Mouse (Mus musculus) hindbrain, embryonic 15.5 days (tissue): ENCODE data around the gene Snrnp27. TPM values are rescaled to one million over a fixed set of nuclear protein-coding genes. Genes with fewer than 3 reads are reported as not detected.
A peak's percentile ranks its signal among the peaks of the same experiment; 100 is the strongest.

Experiments used
- ATAC-seq: fragments of 200-750 bp; cut with Nextera tagmentation; 2 replicates; pipeline ENCODE4 v1.8.0; 2017; ENCODE audit warnings: low read depth, moderate number of reproducible peaks, moderate TSS enrichment; ENCODE audit not compliant: low FRiP score
- H3K27ac ChIP-seq: fragments of 300-500 bp; sonication (generic); replicated peaks from 2 replicates; pipeline ENCODE4 v1.5.1; 2015; ENCODE audit warnings: mild to moderate bottlenecking, inconsistent platforms
- H3K27me3 ChIP-seq: fragments of 300-500 bp; sonication (generic); 2 replicates; pipeline ENCODE4 v1.6.1; 2015; ENCODE audit warnings: control low read depth, inconsistent platforms
- H3K36me3 ChIP-seq: fragments of 300-500 bp; sonication (generic); 2 replicates; pipeline ENCODE4 v1.6.1; 2015; ENCODE audit warnings: control low read depth, inconsistent platforms
- H3K4me1 ChIP-seq: fragments of 300-500 bp; sonication (generic); replicated peaks from 2 replicates; pipeline ENCODE4 v1.6.1; 2015; ENCODE audit warnings: control low read depth, inconsistent platforms
- H3K4me2 ChIP-seq: fragments of 300-500 bp; sonication (generic); 2 replicates; pipeline ENCODE4 v1.6.1; 2015; ENCODE audit warnings: moderate library complexity, mild to moderate bottlenecking, inconsistent platforms
- H3K4me3 ChIP-seq: fragments of 300-500 bp; sonication (generic); 2 replicates; pipeline ENCODE4 v1.5.1; 2015; ENCODE audit warnings: mild to moderate bottlenecking, inconsistent platforms
- H3K9ac ChIP-seq: fragments of 300-500 bp; sonication (generic); 2 replicates; pipeline ENCODE4 v1.6.1; 2015; ENCODE audit warnings: inconsistent platforms
- H3K9me3 ChIP-seq: fragments of 300-500 bp; sonication (generic); 2 replicates; pipeline ENCODE4 v1.6.1; 2016; ENCODE audit warnings: control low read depth, inconsistent platforms
- WGBS: fragments of 180-500 bp; shearing (Covaris S2); methylation state at CpG from one replicate; pipeline ENCODE4 v1.1.7; 2015; 5-methylcytosine and 5-hydroxymethylcytosine counted together
- polyA plus RNA-seq: library from polyadenylated mRNA; unstranded; fragments of >200 nt; fragmentation: Nextera tagmentation; extraction: Ambion mirVana; gene quantifications from 2 replicates; pipeline ENCODE4 v1.2.1, GENCODE M21; 2015

The Snrnp27 gene
- 84.6 and 94.0 TPM in 2 replicates for polyA plus RNA-seq

DNA sequence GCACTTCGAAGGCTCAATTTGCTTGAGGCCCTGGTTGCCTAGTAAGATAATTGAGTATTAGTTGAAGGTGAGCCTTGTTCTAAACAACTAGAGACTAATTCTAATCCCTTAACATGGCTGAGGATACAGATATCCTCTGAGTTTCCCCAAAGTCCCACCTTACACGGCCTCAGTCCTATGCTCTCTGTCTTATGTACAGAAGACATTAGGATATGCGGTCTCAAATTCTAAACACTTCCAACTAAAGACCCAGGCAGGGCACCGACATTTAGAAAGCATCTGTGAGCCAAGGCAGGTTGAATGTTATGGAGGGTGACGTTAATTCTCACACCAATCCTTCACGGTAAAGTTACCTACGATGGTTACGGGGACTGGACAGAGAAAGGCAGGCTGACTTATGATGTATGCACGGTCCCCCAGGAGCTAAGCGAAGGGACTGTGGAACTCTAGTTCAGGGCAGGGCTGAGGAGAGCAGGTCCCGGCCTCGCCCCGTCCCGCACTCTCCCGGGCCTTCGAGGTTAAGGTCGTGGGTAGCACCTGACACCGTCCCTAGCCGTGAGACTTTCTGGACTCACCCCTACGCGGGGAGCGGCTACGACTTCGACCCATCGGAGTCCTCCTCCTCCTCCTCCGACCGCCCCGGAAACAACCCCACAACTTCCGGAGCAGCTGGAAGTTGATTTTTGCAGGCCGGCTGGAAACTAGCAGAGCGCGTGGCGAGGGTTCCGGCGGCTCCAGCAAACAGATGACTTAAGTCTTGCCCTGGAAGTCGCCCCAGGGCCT lies at the start of gene Snrnp27:
TSS of gene Snrnp27 (minus strand) at position 651 of the 783 bp plus-strand sequence.
- Histone ChIP-seq H3K4me1 (peaks cover 13% of the 10 kb centered on the region), H3K9me3 (no peaks in the 10 kb centered on the region), H3K4me2 (peak within 1 kb of the TSS; percentile 77), H3K9ac (peak within 1 kb of the TSS; percentile 96), H3K27me3 (no peaks in the 10 kb centered on the region), H3K36me3 (peaks cover 42% of the 10 kb centered on the region), H3K27ac (peak within 1 kb of the TSS; percentile 52), H3K4me3 (peak within 1 kb of the TSS; percentile 90)
- WGBS = 2% methylated on average over 36 of the region's 36 CpGs
- ATAC-seq = peak; percentile 95

DNA sequence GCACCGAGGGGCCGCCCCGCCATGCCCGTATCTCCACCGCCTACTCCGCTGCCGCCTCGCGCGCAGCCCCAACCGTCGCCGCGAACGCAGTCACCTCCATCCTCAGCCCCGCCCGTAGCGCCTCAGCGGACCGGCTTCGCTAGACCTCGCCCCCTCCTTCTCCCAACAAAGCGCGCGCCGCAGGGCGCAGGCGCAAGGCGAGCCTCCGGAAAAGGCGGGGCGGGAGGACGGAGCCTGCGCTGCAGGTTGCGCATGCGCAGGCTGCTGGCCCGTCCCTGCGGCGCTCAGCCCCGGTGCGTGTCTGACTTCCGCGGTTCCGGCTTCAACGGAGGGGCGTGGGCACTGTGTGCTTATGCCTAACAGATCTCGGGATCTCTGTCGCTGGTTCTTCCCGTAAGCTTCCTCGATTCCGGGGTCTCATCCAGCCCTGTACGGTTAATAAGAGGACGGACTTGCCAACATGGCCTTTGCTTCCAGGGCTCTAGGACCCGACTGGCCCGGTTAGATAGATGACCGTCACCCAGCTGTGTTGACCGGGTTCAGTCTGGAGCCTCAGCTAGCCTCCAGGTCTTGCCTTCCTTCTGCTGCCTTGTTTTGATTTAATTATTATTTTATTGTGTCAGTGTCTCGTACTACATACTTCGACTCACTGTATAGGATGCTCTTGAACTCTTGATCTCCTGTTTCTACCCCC lies 49.0 kb upstream of the Snrnp27 start, which contains the start of gene Gmcl1:
TSS of gene Gmcl1 (minus strand) at position 201 of the 694 bp plus-strand sequence.
- Histone ChIP-seq H3K9ac (peak within 1 kb of the TSS; percentile 81), H3K36me3 (no peaks in the 10 kb centered on the region), H3K27me3 (no peaks in the 10 kb centered on the region), H3K27ac (peak within 1 kb of the TSS; percentile 94), H3K4me3 (peak within 1 kb of the TSS; percentile 88), H3K4me1 (peaks cover 33% of the 10 kb centered on the region), H3K4me2 (peak within 1 kb of the TSS; percentile 78), H3K9me3 (no peaks in the 10 kb centered on the region)
- peak; percentile 95 for ATAC-seq
- under 1% methylated on average over 54 of the region's 59 CpGs for WGBS

DNA sequence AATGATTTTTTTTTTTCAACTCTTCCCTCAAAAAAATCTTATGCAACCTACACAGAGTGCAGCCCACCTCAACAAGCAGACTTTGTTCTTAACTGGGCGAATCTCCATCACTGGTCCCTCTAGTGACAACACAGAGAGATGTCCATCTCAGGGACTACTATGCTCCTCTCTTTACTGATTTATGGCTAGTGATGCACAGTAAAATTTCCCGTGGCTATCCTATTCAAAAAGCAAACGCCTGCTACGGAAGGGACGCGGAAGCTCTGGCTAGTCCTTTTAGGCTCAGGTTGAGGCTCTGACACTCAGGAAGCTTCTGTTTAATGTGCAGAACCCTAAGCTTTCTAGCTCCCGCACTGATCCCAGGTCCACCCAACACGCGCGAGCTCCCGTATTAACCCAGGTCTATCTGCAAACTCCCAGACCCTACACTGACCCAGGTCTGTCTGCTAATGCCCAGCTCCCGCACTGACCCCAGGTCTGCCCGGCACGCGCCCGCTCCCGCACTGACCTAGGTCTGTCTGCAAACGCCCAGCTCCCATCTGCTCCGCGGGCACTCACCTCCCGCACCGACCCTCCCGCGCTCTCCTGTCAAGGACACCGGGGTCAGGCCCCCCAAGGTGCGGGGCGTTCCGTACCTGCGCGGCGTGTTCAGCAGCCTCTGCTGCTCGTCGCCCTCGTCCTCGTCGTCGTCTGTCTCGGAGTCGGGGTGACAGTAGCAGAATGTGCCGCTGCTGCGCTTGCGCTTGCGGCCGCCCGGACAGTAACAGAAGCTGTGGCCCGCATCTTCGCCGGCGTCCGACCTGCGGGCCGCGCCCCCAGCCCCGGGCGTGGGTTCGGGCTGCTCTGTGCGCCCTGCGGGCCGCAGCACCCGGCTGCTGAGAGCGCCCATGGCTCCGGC lies 48.2 kb upstream of the Snrnp27 start:
- Histone ChIP-seq H3K36me3 (no peaks in the 10 kb centered on the region), H3K27me3 (no peaks in the 10 kb centered on the region), H3K9ac (peak overlapping the region; percentile 81), H3K4me2 (peak overlapping the region; percentile 78), H3K9me3 (no peaks in the 10 kb centered on the region), H3K4me1 (peaks cover 33% of the 10 kb centered on the region), H3K27ac (peak overlapping the region; percentile 94), H3K4me3 (peak overlapping the region; percentile 88)
- ATAC-seq = peak; percentile 55
- WGBS = under 1% methylated on average over 57 of the region's 62 CpGs

DNA sequence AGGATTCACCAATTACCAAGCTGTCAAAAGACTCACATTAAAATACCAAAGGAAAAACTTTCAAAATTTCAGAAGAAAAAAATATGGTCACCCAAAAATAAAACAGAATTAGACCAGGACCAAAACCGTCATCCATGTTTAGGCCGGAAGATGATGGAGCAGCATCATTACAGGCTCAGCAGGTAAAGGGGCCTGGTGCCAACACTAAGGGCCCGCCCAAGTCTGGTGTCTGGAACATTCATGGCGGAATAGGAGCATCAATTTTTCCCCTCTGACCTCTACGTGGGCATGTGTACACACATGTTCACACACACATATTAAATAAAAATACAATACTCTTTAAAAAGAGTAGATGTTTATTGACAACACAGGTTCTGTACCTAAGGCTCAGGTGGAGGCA lies 44.4 kb upstream of the Snrnp27 start:
- no peak for ATAC-seq
- Histone ChIP-seq H3K36me3 (no peaks in the 10 kb centered on the region), H3K9ac (no peak overlapping the region), H3K4me2 (no peak overlapping the region), H3K4me1 (peaks cover 25% of the 10 kb centered on the region), H3K9me3 (no peaks in the 10 kb centered on the region), H3K27me3 (no peaks in the 10 kb centered on the region), H3K4me3 (no peak overlapping the region), H3K27ac (no peak overlapping the region)
- WGBS = 86% methylated on average over 5 of the region's 5 CpGs

DNA sequence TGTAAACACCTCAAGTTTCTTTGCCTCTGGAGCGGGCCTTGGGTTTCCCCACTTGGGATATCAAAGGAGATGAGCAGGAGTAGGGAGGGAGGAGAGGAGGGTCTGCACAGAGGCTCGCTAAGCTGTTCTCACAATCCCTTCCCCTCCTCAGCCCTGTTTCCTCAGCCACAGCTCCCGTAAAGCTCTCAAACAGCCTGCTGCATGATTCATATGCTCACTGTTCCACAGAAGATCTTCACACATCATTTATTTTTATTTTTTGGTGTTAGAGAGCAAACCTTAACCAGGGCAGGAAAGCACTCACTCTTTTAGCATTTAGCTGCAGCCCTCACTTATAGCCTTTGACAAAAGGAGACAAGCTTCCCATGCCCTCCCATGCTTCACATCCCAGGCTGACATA lies 37.7 kb upstream of the Snrnp27 start:
- no peaks in the 10 kb centered on the region for H3K27me3 ChIP-seq
- H3K4me3 ChIP-seq = no peak overlapping the region
- no peak overlapping the region for H3K4me2 ChIP-seq
- no peak overlapping the region for H3K27ac ChIP-seq
- no peak for ATAC-seq
- no peak overlapping the region for H3K9ac ChIP-seq
- 88% methylated on average over 3 of the region's 3 CpGs for WGBS
- H3K36me3 ChIP-seq = peaks cover 33% of the 10 kb centered on the region
- H3K9me3 ChIP-seq = no peaks in the 10 kb centered on the region
- H3K4me1 ChIP-seq = no peaks in the 10 kb centered on the region

DNA sequence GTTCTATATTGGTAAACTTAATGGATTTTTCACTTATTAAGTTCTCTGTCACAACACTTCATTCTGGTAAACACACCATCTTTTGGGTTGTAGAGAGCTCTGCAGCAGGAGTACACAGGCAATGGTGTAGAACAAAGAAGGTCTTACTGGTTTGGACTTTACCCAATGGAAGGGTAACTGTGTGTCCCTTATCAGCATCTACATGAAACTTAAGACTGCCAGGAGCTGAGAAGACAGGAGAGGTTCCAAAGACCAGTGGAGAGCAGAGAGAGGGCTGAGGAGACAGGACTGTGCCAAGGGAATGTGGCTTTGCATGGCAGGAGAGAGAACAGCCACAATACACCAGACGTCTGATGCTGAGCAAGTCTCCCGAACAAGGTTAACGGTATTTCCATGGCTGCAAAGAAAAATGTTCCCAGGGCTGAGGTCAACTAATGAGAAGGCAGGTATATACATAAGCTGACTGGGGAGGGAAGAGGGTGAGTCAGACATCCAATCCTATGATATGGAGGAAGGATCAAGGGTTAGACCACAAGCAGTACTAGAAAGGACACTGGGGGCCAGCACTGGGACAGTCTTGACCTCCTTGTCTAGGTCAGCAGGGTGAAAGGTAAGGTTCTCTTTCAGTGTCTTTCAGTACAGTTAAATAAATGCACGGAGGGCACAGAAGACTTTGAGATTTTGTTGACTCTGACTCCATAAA lies 23.9 kb upstream of the Snrnp27 start:
- Histone ChIP-seq H3K9me3 (no peaks in the 10 kb centered on the region), H3K36me3 (peaks cover 75% of the 10 kb centered on the region), H3K4me3 (no peak overlapping the region), H3K4me1 (no peaks in the 10 kb centered on the region), H3K27ac (no peak overlapping the region), H3K4me2 (no peak overlapping the region), H3K9ac (no peak overlapping the region), H3K27me3 (no peaks in the 10 kb centered on the region)
- ATAC-seq = no peak
- 87% methylated on average over 4 of the region's 4 CpGs for WGBS

DNA sequence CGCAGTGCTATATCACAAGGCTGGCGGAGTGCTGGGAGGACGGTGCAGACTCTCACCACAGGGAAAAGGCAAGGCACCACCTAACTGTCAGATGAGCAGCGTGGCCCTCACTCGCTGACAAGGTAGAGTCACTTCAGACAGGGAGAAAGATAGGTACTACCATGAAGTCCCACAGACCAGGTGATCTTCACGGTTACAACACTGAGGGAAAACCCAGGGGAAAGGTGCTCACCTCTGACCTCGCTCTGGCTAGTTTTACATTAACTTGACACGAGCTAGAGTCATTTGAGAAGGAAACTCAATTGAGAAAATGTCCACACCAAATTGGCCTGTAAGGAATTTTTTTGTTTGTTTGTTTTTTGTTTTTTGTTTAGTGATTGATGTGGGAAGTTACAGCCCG lies 18.3 kb upstream of the Snrnp27 start:
- Histone ChIP-seq H3K4me2 (no peak overlapping the region), H3K27ac (no peak overlapping the region), H3K9me3 (no peaks in the 10 kb centered on the region), H3K9ac (no peak overlapping the region), H3K27me3 (no peaks in the 10 kb centered on the region), H3K4me1 (no peaks in the 10 kb centered on the region), H3K36me3 (peaks cover 89% of the 10 kb centered on the region), H3K4me3 (no peak overlapping the region)
- ATAC-seq = no peak
- WGBS = 93% methylated on average over 9 of the region's 9 CpGs

DNA sequence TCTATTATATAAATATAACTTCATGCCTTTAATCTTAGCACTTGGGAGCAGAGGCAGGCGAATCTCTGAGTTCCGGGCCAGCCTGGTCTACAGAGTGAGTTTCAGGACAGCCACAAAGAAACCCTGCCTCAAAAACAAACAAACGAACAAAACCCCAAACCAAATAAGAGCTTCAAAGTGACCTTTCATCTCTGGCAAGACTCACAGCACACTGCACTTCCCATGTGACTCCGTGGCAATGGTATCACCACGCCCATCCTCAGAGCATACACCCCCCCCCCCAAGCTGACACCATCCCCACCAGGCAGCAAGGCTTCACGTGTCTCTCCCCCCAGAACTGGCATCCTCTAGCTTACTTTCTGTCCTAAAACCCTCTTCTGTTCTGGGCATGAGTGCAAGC lies 13.6 kb upstream of the Snrnp27 start:
- 85% methylated on average over 6 of the region's 6 CpGs for WGBS
- Histone ChIP-seq H3K4me1 (no peaks in the 10 kb centered on the region), H3K9ac (no peak overlapping the region), H3K27ac (no peak overlapping the region), H3K4me2 (no peak overlapping the region), H3K4me3 (no peak overlapping the region), H3K27me3 (no peaks in the 10 kb centered on the region), H3K9me3 (no peaks in the 10 kb centered on the region), H3K36me3 (peaks cover 83% of the 10 kb centered on the region)
- no peak for ATAC-seq

DNA sequence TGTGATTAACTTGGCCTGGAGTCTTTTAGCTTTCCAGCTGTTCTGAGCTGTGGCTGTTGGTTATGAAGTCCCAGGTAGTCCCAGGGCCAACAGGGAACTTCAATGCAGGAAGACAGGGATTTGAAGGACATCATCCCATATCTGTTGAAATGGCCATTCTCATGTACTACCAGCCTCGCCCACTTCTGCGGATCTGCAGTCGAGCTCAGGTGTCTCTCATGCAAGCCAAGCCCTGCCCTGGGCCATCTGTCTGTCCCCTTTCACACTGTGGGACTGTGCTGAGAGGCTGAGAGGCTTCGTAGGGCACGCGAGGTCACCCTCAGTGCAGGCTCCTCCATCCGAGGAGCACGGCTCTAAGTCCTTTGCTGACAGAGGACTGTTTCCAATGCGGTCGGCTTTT lies 11.9 kb upstream of the Snrnp27 start:
- WGBS = 89% methylated on average over 10 of the region's 10 CpGs
- Histone ChIP-seq H3K27me3 (no peaks in the 10 kb centered on the region), H3K9me3 (no peaks in the 10 kb centered on the region), H3K4me2 (no peak overlapping the region), H3K27ac (no peak overlapping the region), H3K4me3 (no peak overlapping the region), H3K36me3 (peaks cover 78% of the 10 kb centered on the region), H3K4me1 (no peaks in the 10 kb centered on the region), H3K9ac (no peak overlapping the region)
- no peak for ATAC-seq

DNA sequence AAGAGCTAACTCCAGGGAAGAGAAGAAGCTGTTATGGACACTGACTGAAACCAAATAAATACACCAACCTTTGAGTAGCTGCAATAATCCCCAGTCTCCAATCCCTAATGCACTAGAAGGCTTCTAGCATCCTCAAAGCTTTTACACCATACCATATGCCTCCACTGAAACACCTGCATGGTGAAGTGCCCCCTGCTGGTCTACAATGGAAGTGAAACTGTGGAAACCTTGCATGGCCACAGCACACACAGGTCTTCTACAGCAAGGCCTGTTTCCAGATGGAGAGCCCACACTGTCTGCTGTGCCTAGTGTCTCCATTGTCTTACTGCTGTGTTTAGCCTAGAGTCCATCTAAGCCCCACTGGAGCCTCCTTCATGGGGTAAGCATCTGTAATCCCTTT lies 10.1 kb upstream of the Snrnp27 start:
- peaks cover 75% of the 10 kb centered on the region for H3K36me3 ChIP-seq
- no peaks in the 10 kb centered on the region for H3K27me3 ChIP-seq
- H3K27ac ChIP-seq = no peak overlapping the region
- H3K4me2 ChIP-seq = no peak overlapping the region
- H3K9me3 ChIP-seq = no peaks in the 10 kb centered on the region
- H3K4me3 ChIP-seq = no peak overlapping the region
- H3K4me1 ChIP-seq = no peaks in the 10 kb centered on the region
- no peak for ATAC-seq
- H3K9ac ChIP-seq = no peak overlapping the region

DNA sequence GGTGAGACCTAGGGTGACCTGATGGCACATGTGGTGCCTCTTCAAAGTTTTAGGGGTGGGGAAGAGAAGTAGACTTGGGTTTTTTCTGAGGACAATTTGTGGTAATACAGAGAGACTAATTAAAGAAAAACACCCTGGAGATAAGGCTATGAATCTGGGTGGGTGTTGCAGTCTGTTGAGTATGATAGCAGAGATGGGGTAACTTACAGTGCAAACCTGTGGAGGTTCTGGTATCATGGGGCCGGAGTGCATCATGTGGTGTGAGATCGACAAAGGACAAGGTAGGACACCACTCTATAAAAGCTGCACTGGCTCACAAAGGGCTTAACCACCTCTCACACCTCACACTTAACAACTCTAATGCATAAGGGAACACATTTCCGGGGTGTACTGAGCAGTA lies 5.3 kb upstream of the Snrnp27 start:
- H3K4me2 ChIP-seq = no peak overlapping the region
- ATAC-seq = no peak
- H3K4me3 ChIP-seq = no peak overlapping the region
- H3K9ac ChIP-seq = no peak overlapping the region
- H3K4me1 ChIP-seq = peaks cover 3% of the 10 kb centered on the region; the same call in 1 of the 2 replicates
- H3K9me3 ChIP-seq = no peaks in the 10 kb centered on the region
- no peak overlapping the region for H3K27ac ChIP-seq
- peaks cover 44% of the 10 kb centered on the region for H3K36me3 ChIP-seq
- no peaks in the 10 kb centered on the region for H3K27me3 ChIP-seq
- 94% methylated on average over 3 of the region's 3 CpGs for WGBS
